Comparison of ENCODE assay signal across 21 mouse cellular contexts in the genomic region with DNA sequence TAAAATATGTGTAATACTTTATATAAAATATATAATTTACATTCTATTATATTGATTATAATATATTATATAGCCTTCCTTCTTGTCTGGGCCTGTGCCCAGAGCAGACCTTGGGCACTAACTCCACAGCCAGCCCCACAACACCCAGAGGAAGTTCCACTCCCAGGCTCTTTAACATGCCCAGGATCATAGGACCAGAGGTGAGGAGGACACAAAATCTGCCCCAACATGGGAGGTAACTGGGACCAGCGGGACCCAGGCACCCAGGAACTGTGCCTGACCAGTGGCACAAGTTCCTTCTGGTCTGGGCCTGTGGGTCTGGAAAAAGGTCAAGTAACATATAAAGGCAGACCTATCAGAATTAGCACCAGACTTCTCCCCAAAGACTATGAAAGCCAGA. TPM values are rescaled to one million over a fixed set of nuclear protein-coding genes. Genes with fewer than 3 reads are reported as not detected.
A peak's percentile ranks its signal among the peaks of the same experiment; 100 is the strongest.
DNase-seq lines count a peak whose midpoint lies in the region; ATAC-seq lines count a peak whose summit lies in the region.
"Had no signal": no experiment of that assay in that cellular context is flagged by ENCODE, and none has a peak within 500 bp of the region (broad histone marks: within the 10 kb centered on the region; RNA-seq: fewer than 3 reads in every experiment).

No protein-coding gene starts in this region.

- H3K27ac ChIP-seq in heart, embryonic 12.5 days (ENCODE audit: poor library complexity, severe bottlenecking) = no peak overlapping the region
- H3K27ac ChIP-seq in midbrain, embryonic 11.5 days (ENCODE audit: low read depth, low read length) = no peak overlapping the region
- no peak overlapping the region for H3K27ac ChIP-seq in midbrain, embryonic 10.5 days (replicated peaks)
- H3K27ac ChIP-seq in embryonic facial prominence, embryonic 10.5 days (replicated peaks) = no peak overlapping the region

- no peaks in the 10 kb centered on the region for H3K27me3 ChIP-seq in heart, embryonic 12.5 days (replicated peaks)
- H3K27me3 ChIP-seq in midbrain, embryonic 11.5 days (ENCODE audit: control insufficient read depth, insufficient read depth, low read length) = no peaks in the 10 kb centered on the region
- no peaks in the 10 kb centered on the region for H3K27me3 ChIP-seq in midbrain, embryonic 10.5 days (ENCODE audit: low read depth, poor library complexity, severe bottlenecking)
- H3K27me3 ChIP-seq in embryonic facial prominence, embryonic 10.5 days (replicated peaks; ENCODE audit: low read depth, poor library complexity, severe bottlenecking) = no peaks in the 10 kb centered on the region
- H3K27me3 ChIP-seq: CH12.LX, Patski had no signal

- no peak overlapping the region for H3K4me2 ChIP-seq in heart, embryonic 12.5 days
- H3K4me2 ChIP-seq in midbrain, embryonic 11.5 days = no peak overlapping the region

- peak; percentile 83 for DNase-seq in heart, adult 11 months
- DNase-seq in midbrain, embryonic 11.5 days (ENCODE audit: low spot score, missing footprints) = peak; percentile 51
- no peak for DNase-seq in midbrain, embryonic 10.5 days (ENCODE audit: low spot score)
- DNase-seq in embryonic facial prominence, embryonic 10.5 days (ENCODE audit: low spot score) = peak; percentile 3
- DNase-seq in liver = no peak
- DNase-seq: adrenal gland, adult 2 months; adrenal gland, adult 8-10 months; adrenal gland, postnatal 10 days; adrenal gland, postnatal 14 days; adrenal gland, postnatal 25 days; adrenal gland, postnatal 36 days; B cell, adult 2 months; cerebellum, adult 11 months; cerebellum, adult 11-12 months; cerebellum, adult 18-20 months had no signal

- H3K36me3 ChIP-seq in heart, embryonic 12.5 days = no peaks in the 10 kb centered on the region
- H3K36me3 ChIP-seq in midbrain, embryonic 11.5 days (ENCODE audit: control insufficient read depth, insufficient read depth, low read length) = no peaks in the 10 kb centered on the region
- H3K36me3 ChIP-seq in midbrain, embryonic 10.5 days = no peaks in the 10 kb centered on the region
- no peaks in the 10 kb centered on the region for H3K36me3 ChIP-seq in embryonic facial prominence, embryonic 10.5 days (replicated peaks)
- H3K36me3 ChIP-seq: G1E had no signal

- ATAC-seq in heart, embryonic 12.5 days (ENCODE audit: insufficient number of reproducible peaks, low FRiP score) = no peak
- no peak for ATAC-seq in midbrain, embryonic 11.5 days (ENCODE audit: low FRiP score)
- ATAC-seq: activated CD4-positive, CD25-positive, alpha-beta regulatory T cell, adult 4 months; CD4-positive, CD25-positive, alpha-beta regulatory T cell, adult 4 months; Patski had no signal

- H3K4me3 ChIP-seq in heart, embryonic 12.5 days = no peak overlapping the region
- no peak overlapping the region for H3K4me3 ChIP-seq in midbrain, embryonic 11.5 days (ENCODE audit: low read depth, low read length)
- no peak overlapping the region for H3K4me3 ChIP-seq in midbrain, embryonic 10.5 days
- no peak overlapping the region for H3K4me3 ChIP-seq in embryonic facial prominence, embryonic 10.5 days

- H3K4me1 ChIP-seq in heart, embryonic 12.5 days (replicated peaks) = no peaks in the 10 kb centered on the region
- H3K4me1 ChIP-seq in midbrain, embryonic 11.5 days (ENCODE audit: control insufficient read depth, insufficient read depth, low read length) = no peaks in the 10 kb centered on the region
- no peaks in the 10 kb centered on the region for H3K4me1 ChIP-seq in midbrain, embryonic 10.5 days
- H3K4me1 ChIP-seq in embryonic facial prominence, embryonic 10.5 days = no peaks in the 10 kb centered on the region

- H3K9ac ChIP-seq in heart, embryonic 12.5 days = no peak overlapping the region
- no peak overlapping the region for H3K9ac ChIP-seq in midbrain, embryonic 11.5 days (ENCODE audit: low read length)

- WGBS in heart, embryonic 12.5 days = 79% methylated on average over 1 of the region's 1 CpGs
- 89% methylated on average over 1 of the region's 1 CpGs for WGBS in midbrain, embryonic 11.5 days
- WGBS in midbrain, embryonic 10.5 days = 100% methylated on average over 1 of the region's 1 CpGs
- WGBS in embryonic facial prominence, embryonic 10.5 days = 93% methylated on average over 1 of the region's 1 CpGs

- no peaks in the 10 kb centered on the region for H3K9me3 ChIP-seq in heart, embryonic 12.5 days (replicated peaks)
- H3K9me3 ChIP-seq in midbrain, embryonic 11.5 days (ENCODE audit: control insufficient read depth, low read length) = no peaks in the 10 kb centered on the region
- H3K9me3 ChIP-seq in midbrain, embryonic 10.5 days (replicated peaks) = no peaks in the 10 kb centered on the region; the same call in 1 of the 2 replicates
- H3K9me3 ChIP-seq in embryonic facial prominence, embryonic 10.5 days = 0 out of 2 replicates have a peak, but pooled peaks cover 3% of the 10 kb centered on the region

RNA-seq across cellular contexts. Expression of a gene that starts 22.5 kb away (rescaled TPM):
- 50.7 and 56.0 TPM in 2 replicates for polyA plus RNA-seq in heart, embryonic 12.5 days (2016; fragmentation: Nextera tagmentation; extraction: Ambion mirVana)
- 131 and 138 TPM in 2 replicates for polyA plus RNA-seq in midbrain, embryonic 11.5 days (2014; fragmentation: Nextera tagmentation; extraction: Ambion mirVana)
- 102 and 107 TPM in 2 replicates for polyA plus RNA-seq in midbrain, embryonic 10.5 days (2016; fragmentation: Nextera tagmentation; extraction: Ambion mirVana)
- polyA plus RNA-seq in embryonic facial prominence, embryonic 10.5 days (2016; fragmentation: Nextera tagmentation; extraction: Ambion mirVana) = 89.1 and 91.8 TPM in 2 replicates

Comparison
In these comparisons a context has a peak if more than half of its experiments do, and no peak if none do; other contexts are left out.
1. DNase-seq: peak in heart, adult 11 months (single experiment), midbrain, embryonic 11.5 days (single experiment) and embryonic facial prominence, embryonic 10.5 days (single experiment); none in midbrain, embryonic 10.5 days (single experiment) and liver (single experiment).